Mouse (Mus musculus) kidney, embryonic 14.5 days (tissue): ENCODE measurements around the gene Abhd14a. TPM values are rescaled to one million over a fixed set of nuclear protein-coding genes. Genes with fewer than 3 reads are reported as not detected.

Source experiments
- ATAC-seq: fragments of 200-750 bp; cut with Nextera tagmentation; 2 replicates; pipeline ENCODE4 v1.8.0; 2017; ENCODE audit warnings: moderate number of reproducible peaks, mild to moderate bottlenecking, moderate TSS enrichment, moderate library complexity; ENCODE audit not compliant: low FRiP score, low TSS enrichment
- H3K27ac ChIP-seq: fragments of 300-500 bp; sonication (generic); 2 replicates; pipeline ENCODE4 v1.5.1; 2014; ENCODE audit warnings: low read depth, mild to moderate bottlenecking, low read length, moderate library complexity, mixed read lengths
- H3K27me3 ChIP-seq: fragments of 300-500 bp; sonication (generic); 2 replicates; pipeline ENCODE4 v1.6.1; 2014; ENCODE audit warnings: mild to moderate bottlenecking, low read length; ENCODE audit not compliant: control insufficient read depth, insufficient read depth
- H3K36me3 ChIP-seq: fragments of 300-500 bp; sonication (generic); 2 replicates; pipeline ENCODE4 v1.6.1; 2014; ENCODE audit warnings: low read length, mixed read lengths; ENCODE audit not compliant: control insufficient read depth, insufficient read depth
- H3K4me1 ChIP-seq: fragments of 300-500 bp; sonication (generic); 2 replicates; pipeline ENCODE4 v1.6.1; 2014; ENCODE audit warnings: low read length, mixed read lengths; ENCODE audit not compliant: control insufficient read depth, insufficient read depth
- H3K4me2 ChIP-seq: fragments of 300-500 bp; sonication (generic); replicated peaks from 2 replicates; pipeline ENCODE4 v1.6.1; 2014; ENCODE audit warnings: low read depth, mild to moderate bottlenecking, low read length
- H3K4me3 ChIP-seq: fragments of 300-500 bp; sonication (generic); 2 replicates; pipeline ENCODE4 v1.5.1; 2014; ENCODE audit warnings: mild to moderate bottlenecking, low read length
- H3K9ac ChIP-seq: fragments of 300-500 bp; sonication (generic); 2 replicates; pipeline ENCODE4 v1.6.1; 2014; ENCODE audit warnings: low read depth, mild to moderate bottlenecking, low read length, moderate library complexity
- H3K9me3 ChIP-seq: fragments of 300-500 bp; sonication (generic); 2 replicates; pipeline ENCODE4 v1.6.1; 2016; ENCODE audit warnings: low read length; ENCODE audit not compliant: control insufficient read depth
- WGBS: fragments of 180-500 bp; shearing (Covaris S2); extraction: QIAGEN DNeasy Blood & Tissue Kit; methylation state at CpG from one replicate; pipeline ENCODE4 v1.1.7; 2014; 5-methylcytosine and 5-hydroxymethylcytosine counted together
- polyA plus RNA-seq: library from polyadenylated mRNA; unstranded; fragments of >200 nt; fragmentation: Nextera tagmentation; extraction: Ambion mirVana; gene quantifications from 2 replicates; pipeline ENCODE4 v1.2.1, GENCODE M21; 2014

The Abhd14a gene
- polyA plus RNA-seq, 1 experiment from 2014 or later: 58.8 TPM

GRCm38 (mm10) chr9:106402607-106403375 is 44.7 kb downstream of the Abhd14a start:
- Histone ChIP-seq H3K27ac (no peak overlapping the region), H3K4me2 (no peak overlapping the region), H3K36me3 (no peaks in the 10 kb centered on the region), H3K4me3 (no peak overlapping the region), H3K27me3 (no peaks in the 10 kb centered on the region), H3K4me1 (peaks cover 19% of the 10 kb centered on the region; the same call in 1 of the 2 replicates), H3K9ac (no peak overlapping the region), H3K9me3 (no peaks in the 10 kb centered on the region)
- no peak for ATAC-seq
- WGBS: 65% methylated on average over 16 of the region's 16 CpGs

DNA sequence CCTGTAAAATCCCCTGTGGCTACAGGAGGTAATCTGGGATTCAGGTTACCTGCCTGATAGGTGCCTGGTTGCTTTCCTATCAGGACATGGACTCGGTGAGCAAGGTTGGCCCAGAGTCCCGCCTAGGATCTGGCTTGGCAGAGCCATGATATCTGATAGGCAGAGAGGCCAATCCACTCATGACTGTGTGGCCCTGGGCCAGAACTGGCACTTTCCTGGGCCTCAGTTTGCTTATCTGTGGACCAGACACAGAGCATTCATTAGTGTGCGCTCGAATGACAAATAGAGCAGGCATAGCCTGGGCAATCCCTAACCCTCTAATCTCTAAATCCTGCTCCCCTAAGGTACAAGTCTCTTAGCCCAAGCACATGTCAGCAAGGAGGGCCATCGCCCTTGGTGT is 45.3 kb downstream of the Abhd14a start:
- H3K9me3 ChIP-seq: no peaks in the 10 kb centered on the region
- H3K9ac ChIP-seq: no peak overlapping the region
- no peak overlapping the region for H3K4me2 ChIP-seq
- no peaks in the 10 kb centered on the region for H3K36me3 ChIP-seq
- no peak for ATAC-seq
- H3K4me3 ChIP-seq: no peak overlapping the region
- H3K27ac ChIP-seq: no peak overlapping the region
- whole genome bisulfite sequencing: 73% methylated on average over 5 of the region's 5 CpGs
- peaks cover 19% of the 10 kb centered on the region; the same call in 1 of the 2 replicates for H3K4me1 ChIP-seq
- no peaks in the 10 kb centered on the region for H3K27me3 ChIP-seq

GRCm38 (mm10) chr9:106399808-106400207 is 47.7 kb downstream of the Abhd14a start:
- H3K4me1 ChIP-seq: 0 out of 2 replicates have a peak, but pooled peaks cover 5% of the 10 kb centered on the region
- no peaks in the 10 kb centered on the region for H3K27me3 ChIP-seq
- no peak overlapping the region for H3K4me3 ChIP-seq
- no peak overlapping the region for H3K27ac ChIP-seq
- no peaks in the 10 kb centered on the region for H3K9me3 ChIP-seq
- H3K36me3 ChIP-seq: no peaks in the 10 kb centered on the region
- H3K9ac ChIP-seq: no peak overlapping the region
- 82% methylated on average over 3 of the region's 3 CpGs for WGBS
- no peak for ATAC-seq
- H3K4me2 ChIP-seq: no peak overlapping the region

DNA sequence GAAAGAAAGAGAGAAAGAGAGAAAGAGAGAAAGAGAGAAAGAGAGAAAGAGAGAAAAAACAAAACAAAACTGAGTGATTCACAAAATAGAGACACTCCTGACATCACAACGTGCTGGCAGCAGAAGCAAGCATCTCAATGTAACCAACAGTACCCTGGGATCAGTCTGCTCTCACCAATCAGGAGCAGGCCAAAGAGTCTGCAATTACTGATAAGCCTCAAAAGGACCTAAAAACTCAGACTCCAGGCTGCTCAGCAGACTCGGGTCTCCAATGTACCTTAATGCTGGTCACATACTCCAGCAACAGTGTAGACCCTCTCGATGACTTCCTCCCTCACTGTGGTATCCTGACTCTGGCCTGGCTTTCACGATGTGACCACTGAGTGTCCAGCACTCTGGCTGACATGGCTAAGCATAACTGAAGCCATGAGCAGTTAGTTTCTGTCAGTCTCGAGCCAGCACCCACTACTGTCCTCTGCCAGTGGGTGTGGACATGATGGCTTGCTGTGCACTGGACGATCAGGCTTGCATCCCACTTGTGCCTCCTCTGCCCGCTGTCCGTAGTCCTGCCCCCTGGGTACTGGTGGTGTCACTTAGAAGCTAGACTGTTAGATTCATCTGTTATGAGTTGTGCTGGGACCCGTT is 48.7 kb downstream of the Abhd14a start:
- Histone ChIP-seq H3K9me3 (no peaks in the 10 kb centered on the region), H3K36me3 (no peaks in the 10 kb centered on the region), H3K9ac (no peak overlapping the region), H3K4me3 (no peak overlapping the region), H3K4me1 (0 out of 2 replicates have a peak, but pooled peaks cover 7% of the 10 kb centered on the region), H3K27ac (no peak overlapping the region), H3K4me2 (no peak overlapping the region), H3K27me3 (no peaks in the 10 kb centered on the region)
- no peak for ATAC-seq
- 74% methylated on average over 9 of the region's 9 CpGs for WGBS

GRCm38 (mm10) chr9:106397733-106398132 is 49.7 kb downstream of the Abhd14a start:
- H3K36me3 ChIP-seq: no peaks in the 10 kb centered on the region
- ATAC-seq: no peak
- H3K27me3 ChIP-seq: no peaks in the 10 kb centered on the region
- 0 out of 2 replicates have a peak, but pooled peaks cover 7% of the 10 kb centered on the region for H3K4me1 ChIP-seq
- 64% methylated on average over 4 of the region's 4 CpGs for WGBS
- no peak overlapping the region for H3K9ac ChIP-seq
- no peak overlapping the region for H3K27ac ChIP-seq
- no peak overlapping the region for H3K4me3 ChIP-seq
- H3K4me2 ChIP-seq: no peak overlapping the region
- no peaks in the 10 kb centered on the region for H3K9me3 ChIP-seq

- H3K36me3 ChIP-seq: no peaks in the 10 kb centered on the region
- H3K4me3 ChIP-seq: no peak overlapping the region
- H3K4me2 ChIP-seq: no peak overlapping the region
- H3K9me3 ChIP-seq: no peaks in the 10 kb centered on the region
- H3K9ac ChIP-seq: no peak overlapping the region
- no peaks in the 10 kb centered on the region for H3K27me3 ChIP-seq
- peak; percentile 43; the same call in 1 of the 2 replicates for ATAC-seq
- H3K4me1 ChIP-seq: 0 out of 2 replicates have a peak, but pooled peaks cover 7% of the 10 kb centered on the region
- H3K27ac ChIP-seq: no peak overlapping the region
- 59% methylated on average over 11 of the region's 11 CpGs for WGBS
Measured at GRCm38 (mm10) chr9:106394649-106395602, 52.6 kb downstream of the Abhd14a start.

- H3K4me3 ChIP-seq: no peak overlapping the region
- WGBS: 90% methylated on average over 8 of the region's 8 CpGs
- no peak overlapping the region for H3K4me2 ChIP-seq
- H3K9me3 ChIP-seq: no peaks in the 10 kb centered on the region
- H3K4me1 ChIP-seq: 0 out of 2 replicates have a peak, but pooled peaks cover 7% of the 10 kb centered on the region
- ATAC-seq: no peak
- no peaks in the 10 kb centered on the region for H3K27me3 ChIP-seq
- H3K36me3 ChIP-seq: no peaks in the 10 kb centered on the region
- H3K27ac ChIP-seq: no peak overlapping the region
- H3K9ac ChIP-seq: no peak overlapping the region
Measured at GRCm38 (mm10) chr9:106393548-106393947, 53.9 kb downstream of the Abhd14a start.

- Histone ChIP-seq H3K27ac (no peak overlapping the region), H3K9ac (no peak overlapping the region), H3K4me1 (0 out of 2 replicates have a peak, but pooled peaks cover 7% of the 10 kb centered on the region), H3K4me2 (no peak overlapping the region), H3K36me3 (no peaks in the 10 kb centered on the region), H3K27me3 (no peaks in the 10 kb centered on the region), H3K9me3 (no peaks in the 10 kb centered on the region), H3K4me3 (no peak overlapping the region)
- 73% methylated on average over 11 of the region's 11 CpGs for WGBS
- no peak for ATAC-seq
Measured at GRCm38 (mm10) chr9:106392828-106393527, 54.5 kb downstream of the Abhd14a start.
